Mouse (Mus musculus) embryonic facial prominence, embryonic 15.5 days (tissue): ENCODE measurements around the gene Lrrc36. TPM values are rescaled to one million over a fixed set of nuclear protein-coding genes. Genes with fewer than 3 reads are reported as not detected.

ENCODE experiments used
- ATAC-seq: fragments of 200-750 bp; cut with Nextera tagmentation; 2 replicates; pipeline ENCODE4 v1.8.0; 2017; ENCODE audit warnings: low read depth, moderate TSS enrichment; ENCODE audit not compliant: insufficient number of reproducible peaks, low FRiP score, low TSS enrichment
- H3K27ac ChIP-seq: fragments of 300-500 bp; sonication (generic); replicated peaks from 2 replicates; pipeline ENCODE4 v1.5.1; 2015; ENCODE audit warnings: mild to moderate bottlenecking, inconsistent platforms
- H3K27me3 ChIP-seq: fragments of 300-500 bp; sonication (generic); 2 replicates; pipeline ENCODE4 v1.6.1; 2015; ENCODE audit warnings: inconsistent platforms
- H3K36me3 ChIP-seq: fragments of 300-500 bp; sonication (generic); 2 replicates; pipeline ENCODE4 v1.6.1; 2015; ENCODE audit warnings: mild to moderate bottlenecking, inconsistent platforms
- H3K4me1 ChIP-seq: fragments of 300-500 bp; sonication (generic); 2 replicates; pipeline ENCODE4 v1.6.1; 2015; ENCODE audit warnings: inconsistent platforms
- H3K4me2 ChIP-seq: fragments of 300-500 bp; sonication (generic); replicated peaks from 2 replicates; pipeline ENCODE4 v1.6.1; 2015; ENCODE audit warnings: mild to moderate bottlenecking, inconsistent platforms
- H3K4me3 ChIP-seq: fragments of 300-500 bp; sonication (generic); replicated peaks from 2 replicates; pipeline ENCODE4 v1.5.1; 2015; ENCODE audit warnings: mild to moderate bottlenecking, inconsistent platforms
- H3K9ac ChIP-seq: fragments of 300-500 bp; sonication (generic); 2 replicates; pipeline ENCODE4 v1.6.1; 2015; ENCODE audit warnings: inconsistent platforms
- H3K9me3 ChIP-seq: fragments of 300-500 bp; sonication (generic); replicated peaks from 2 replicates; pipeline ENCODE4 v1.6.1; 2016; ENCODE audit warnings: inconsistent platforms
- WGBS: fragments of 180-500 bp; shearing (Covaris S2); methylation state at CpG from one replicate; pipeline ENCODE4 v1.1.7; 2015; 5-methylcytosine and 5-hydroxymethylcytosine counted together
- polyA plus RNA-seq: library from polyadenylated mRNA; unstranded; fragments of >200 nt; fragmentation: Nextera tagmentation; extraction: Ambion mirVana; gene quantifications from 2 replicates; pipeline ENCODE4 v1.2.1, GENCODE M21; 2015

The Lrrc36 gene
- polyA plus RNA-seq, 1 experiment from 2014 or later: 2.6 TPM

DNA sequence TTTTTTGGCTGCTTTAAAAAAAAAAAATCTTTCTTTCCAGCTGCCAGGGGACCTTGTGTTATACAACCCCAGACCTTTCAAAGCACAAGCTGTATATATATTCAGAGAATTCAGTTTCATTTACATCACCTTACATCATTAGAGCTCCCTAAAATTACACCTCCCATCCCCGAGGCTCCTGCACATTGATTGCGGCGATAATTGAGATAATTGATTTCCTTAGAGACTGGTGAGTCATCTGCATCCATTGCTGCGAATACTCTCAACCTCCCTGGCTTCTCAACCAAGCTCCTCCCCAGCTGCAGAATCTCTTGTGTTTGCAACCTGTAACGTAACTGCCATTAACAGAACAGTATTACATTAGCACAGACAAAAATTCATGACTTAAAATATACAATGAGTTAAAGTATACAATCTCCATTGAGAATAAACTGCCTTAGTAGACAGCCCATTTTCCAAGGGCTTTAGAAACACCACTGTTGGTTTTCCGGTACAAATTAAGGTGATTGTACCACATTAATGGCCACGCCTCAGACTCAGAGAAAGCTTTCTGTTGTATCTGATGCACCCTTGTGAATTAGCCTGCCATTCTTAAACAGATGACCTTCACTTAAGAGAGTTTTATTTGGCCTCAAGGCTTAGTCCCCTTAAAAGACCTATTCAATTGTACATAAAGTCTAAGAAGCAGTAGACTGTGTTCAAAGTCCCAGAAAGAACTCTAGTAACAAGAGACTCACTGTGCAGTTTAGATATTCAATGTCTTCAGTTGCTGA lies 18.6 kb downstream of the Lrrc36 start:
- no peak overlapping the region for H3K4me2 ChIP-seq
- ATAC-seq: no peak
- H3K4me1 ChIP-seq: peaks cover 10% of the 10 kb centered on the region; the same call in 1 of the 2 replicates
- no peaks in the 10 kb centered on the region for H3K36me3 ChIP-seq
- 42% methylated on average over 7 of the region's 7 CpGs for WGBS
- no peaks in the 10 kb centered on the region for H3K27me3 ChIP-seq
- no peaks in the 10 kb centered on the region for H3K9me3 ChIP-seq
- H3K27ac ChIP-seq: no peak overlapping the region
- no peak overlapping the region for H3K4me3 ChIP-seq
- no peak overlapping the region for H3K9ac ChIP-seq

- WGBS: 33% methylated on average over 6 of the region's 6 CpGs
- H3K27me3 ChIP-seq: no peaks in the 10 kb centered on the region
- H3K4me2 ChIP-seq: no peak overlapping the region
- H3K36me3 ChIP-seq: no peaks in the 10 kb centered on the region
- no peak overlapping the region for H3K9ac ChIP-seq
- H3K4me1 ChIP-seq: peaks cover 10% of the 10 kb centered on the region; the same call in 1 of the 2 replicates
- H3K9me3 ChIP-seq: no peaks in the 10 kb centered on the region
- no peak for ATAC-seq
- H3K27ac ChIP-seq: no peak overlapping the region
- no peak overlapping the region for H3K4me3 ChIP-seq
These were observed 19.6 kb downstream of the Lrrc36 start for GRCm38 (mm10) chr8:105433021-105433420.

DNA sequence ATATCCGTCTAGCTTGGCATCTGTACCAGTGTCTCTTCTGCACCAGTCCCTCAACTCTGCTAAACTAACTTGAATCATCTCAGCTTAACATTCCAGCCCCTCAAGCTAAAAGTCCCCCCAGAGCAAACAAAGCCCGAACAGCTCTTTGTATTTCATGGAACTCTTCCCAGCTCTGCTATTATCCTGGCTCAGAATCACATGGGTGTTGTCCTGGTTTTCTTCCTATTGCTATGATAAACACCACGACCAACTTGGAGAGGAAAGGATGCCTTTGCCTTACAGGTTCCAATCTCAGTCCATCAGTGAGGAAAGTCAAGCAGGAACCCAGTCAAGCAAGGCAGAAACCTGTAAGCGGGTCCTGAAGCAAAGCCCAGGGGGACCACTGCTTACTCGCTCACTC lies 20.1 kb downstream of the Lrrc36 start:
- H3K36me3 ChIP-seq: no peaks in the 10 kb centered on the region
- H3K4me3 ChIP-seq: no peak overlapping the region
- no peak for ATAC-seq
- no peak overlapping the region for H3K9ac ChIP-seq
- H3K4me2 ChIP-seq: no peak overlapping the region
- H3K27ac ChIP-seq: no peak overlapping the region
- H3K27me3 ChIP-seq: no peaks in the 10 kb centered on the region
- H3K9me3 ChIP-seq: no peaks in the 10 kb centered on the region
- WGBS: 51% methylated on average over 5 of the region's 5 CpGs
- H3K4me1 ChIP-seq: peaks cover 10% of the 10 kb centered on the region; the same call in 1 of the 2 replicates

- WGBS: 68% methylated on average over 5 of the region's 5 CpGs
- Histone ChIP-seq H3K4me2 (no peak overlapping the region), H3K36me3 (no peaks in the 10 kb centered on the region), H3K9me3 (no peaks in the 10 kb centered on the region), H3K27me3 (no peaks in the 10 kb centered on the region), H3K27ac (no peak overlapping the region), H3K4me3 (no peak overlapping the region), H3K4me1 (peaks cover 10% of the 10 kb centered on the region; the same call in 1 of the 2 replicates), H3K9ac (no peak overlapping the region)
- ATAC-seq: no peak
These were observed 20.8 kb downstream of the Lrrc36 start for GRCm38 (mm10) chr8:105434136-105434535.

- no peaks in the 10 kb centered on the region for H3K36me3 ChIP-seq
- H3K9me3 ChIP-seq: no peaks in the 10 kb centered on the region
- no peak overlapping the region for H3K9ac ChIP-seq
- H3K4me3 ChIP-seq: no peak overlapping the region
- H3K4me1 ChIP-seq: peaks cover 10% of the 10 kb centered on the region; the same call in 1 of the 2 replicates
- no peak for ATAC-seq
- no peak overlapping the region for H3K4me2 ChIP-seq
- 62% methylated on average over 5 of the region's 5 CpGs for WGBS
- H3K27ac ChIP-seq: no peak overlapping the region
- no peaks in the 10 kb centered on the region for H3K27me3 ChIP-seq
These were observed 22.8 kb downstream of the Lrrc36 start for GRCm38 (mm10) chr8:105436218-105436617.

DNA sequence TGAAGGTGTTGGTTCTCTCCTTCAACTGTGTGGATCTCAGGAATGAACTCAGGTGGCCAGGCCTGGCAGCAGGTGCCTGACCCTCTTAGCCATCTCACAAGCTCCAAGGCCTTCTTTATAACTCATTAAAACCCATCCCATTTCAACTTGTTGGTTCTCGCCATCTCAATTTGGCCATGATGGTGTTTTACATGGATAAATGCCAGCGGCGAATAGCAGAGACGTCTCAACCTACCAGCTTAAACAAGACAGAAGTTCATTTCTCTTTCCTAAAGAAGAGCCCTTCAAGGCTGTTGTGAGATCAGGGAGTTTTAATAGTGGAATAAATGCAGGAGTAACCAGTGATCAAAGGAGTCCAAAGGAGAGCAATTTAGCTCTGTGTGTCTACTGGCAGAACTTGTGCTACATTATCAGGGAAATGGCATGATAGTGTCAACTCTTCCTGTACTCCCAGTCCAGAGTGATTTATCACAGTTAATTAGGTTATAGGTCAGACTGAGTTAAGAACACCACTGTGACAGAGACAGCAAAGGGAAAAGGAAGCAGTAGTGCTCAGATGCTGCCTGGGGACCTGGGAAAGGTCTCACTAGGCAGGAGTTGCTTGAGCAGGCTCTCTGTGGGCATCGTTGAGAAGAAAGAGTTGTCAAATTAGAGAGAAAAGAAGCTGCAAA lies 23.8 kb downstream of the Lrrc36 start:
- Histone ChIP-seq H3K36me3 (no peaks in the 10 kb centered on the region), H3K27ac (no peak overlapping the region), H3K27me3 (no peaks in the 10 kb centered on the region), H3K9ac (no peak overlapping the region), H3K4me3 (no peak overlapping the region), H3K4me2 (no peak overlapping the region), H3K4me1 (peaks cover 10% of the 10 kb centered on the region; the same call in 1 of the 2 replicates), H3K9me3 (no peaks in the 10 kb centered on the region)
- ATAC-seq: no peak
- WGBS: 85% methylated on average over 5 of the region's 5 CpGs

GRCm38 (mm10) chr8:105438865-105439264 lies 25.5 kb downstream of the Lrrc36 start:
- Histone ChIP-seq H3K4me1 (no peaks in the 10 kb centered on the region), H3K27ac (no peak overlapping the region), H3K9ac (no peak overlapping the region), H3K4me2 (no peak overlapping the region), H3K36me3 (no peaks in the 10 kb centered on the region), H3K27me3 (peaks cover 3% of the 10 kb centered on the region; the same call in 1 of the 2 replicates), H3K4me3 (no peak overlapping the region), H3K9me3 (no peaks in the 10 kb centered on the region)
- ATAC-seq: no peak
- 35% methylated on average over 5 of the region's 5 CpGs for WGBS

DNA sequence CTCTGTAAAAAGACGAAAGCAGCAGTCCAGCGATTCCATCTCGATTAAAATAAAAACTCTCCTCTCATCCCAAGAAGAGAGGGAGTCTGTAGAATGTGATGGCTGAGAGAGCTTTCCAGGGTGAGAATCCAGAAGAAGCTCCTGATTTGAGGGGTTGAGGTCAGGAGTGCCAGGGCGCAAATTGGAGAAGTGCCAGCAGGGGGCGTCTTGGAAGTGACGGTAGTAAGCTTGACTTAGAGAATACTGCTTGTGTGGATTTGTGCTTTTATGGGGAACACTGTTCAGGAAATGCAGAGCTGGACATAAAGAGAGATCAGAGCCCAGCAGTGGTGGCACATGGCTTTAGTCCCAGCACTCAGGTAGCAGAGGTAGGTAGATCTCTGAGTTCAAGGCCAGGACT lies 28.1 kb downstream of the Lrrc36 start:
- no peaks in the 10 kb centered on the region for H3K36me3 ChIP-seq
- WGBS: 8% methylated on average over 6 of the region's 6 CpGs
- H3K27me3 ChIP-seq: peaks cover 3% of the 10 kb centered on the region; the same call in 1 of the 2 replicates
- no peak overlapping the region for H3K4me3 ChIP-seq
- no peak overlapping the region for H3K4me2 ChIP-seq
- H3K4me1 ChIP-seq: peaks cover 3% of the 10 kb centered on the region; the same call in 1 of the 2 replicates
- no peak overlapping the region for H3K27ac ChIP-seq
- H3K9me3 ChIP-seq: no peaks in the 10 kb centered on the region
- no peak overlapping the region for H3K9ac ChIP-seq
- ATAC-seq: no peak

- Histone ChIP-seq H3K9ac (no peak overlapping the region), H3K4me2 (no peak overlapping the region), H3K27me3 (peaks cover 3% of the 10 kb centered on the region; the same call in 1 of the 2 replicates), H3K27ac (no peak overlapping the region), H3K4me3 (no peak overlapping the region), H3K36me3 (no peaks in the 10 kb centered on the region), H3K4me1 (peaks cover 3% of the 10 kb centered on the region; the same call in 1 of the 2 replicates), H3K9me3 (no peaks in the 10 kb centered on the region)
- WGBS: 83% methylated on average over 5 of the region's 5 CpGs
- ATAC-seq: no peak
These were observed 29.3 kb downstream of the Lrrc36 start for GRCm38 (mm10) chr8:105442661-105443060.

DNA sequence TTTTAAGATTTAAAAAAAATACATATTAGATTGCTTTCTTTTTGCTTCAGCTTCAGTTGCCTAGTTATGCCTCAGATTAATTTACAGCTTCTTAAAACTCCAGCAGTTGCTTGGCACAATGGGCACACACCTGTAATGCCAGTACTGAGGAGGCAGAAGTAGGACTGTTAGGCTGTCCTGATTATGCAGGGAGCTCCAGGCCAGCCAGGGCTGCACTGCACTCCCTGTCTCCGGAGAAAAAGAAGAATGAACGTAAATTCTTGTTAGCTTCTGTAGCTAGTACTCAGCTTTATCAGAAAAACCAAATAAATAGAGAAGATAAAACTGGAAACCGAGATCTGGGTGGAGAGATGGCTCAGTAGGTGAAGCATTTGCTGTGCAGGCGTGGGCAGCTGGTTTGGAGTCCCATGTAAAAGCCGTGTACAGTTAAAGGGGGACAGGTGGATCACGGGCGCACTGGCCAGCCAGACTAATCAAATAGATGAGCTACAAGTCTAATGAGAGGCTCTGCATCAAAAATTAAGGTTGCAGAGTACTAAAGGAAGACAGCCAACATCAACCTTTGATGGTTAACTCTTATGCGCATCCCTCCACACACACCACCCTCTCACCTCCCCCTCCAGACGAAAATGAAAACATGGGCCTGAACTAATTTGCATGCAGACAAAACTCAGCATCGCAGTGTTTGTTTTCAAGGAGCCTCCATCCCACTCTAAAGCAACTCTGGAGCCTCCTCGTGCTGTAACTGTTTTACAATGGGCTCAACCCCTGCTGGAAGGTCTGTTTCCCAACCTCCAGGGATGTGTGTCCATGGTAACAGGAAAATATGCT lies 32.1 kb downstream of the Lrrc36 start:
- H3K9ac ChIP-seq: no peak overlapping the region
- H3K4me2 ChIP-seq: no peak overlapping the region
- no peaks in the 10 kb centered on the region for H3K9me3 ChIP-seq
- ATAC-seq: no peak
- H3K4me3 ChIP-seq: no peak overlapping the region
- no peak overlapping the region for H3K27ac ChIP-seq
- H3K36me3 ChIP-seq: no peaks in the 10 kb centered on the region
- 34% methylated on average over 11 of the region's 11 CpGs for WGBS
- H3K27me3 ChIP-seq: peaks cover 3% of the 10 kb centered on the region; the same call in 1 of the 2 replicates
- H3K4me1 ChIP-seq: peaks cover 3% of the 10 kb centered on the region; the same call in 1 of the 2 replicates

- Histone ChIP-seq H3K9me3 (no peaks in the 10 kb centered on the region), H3K36me3 (no peaks in the 10 kb centered on the region), H3K4me1 (peaks cover 3% of the 10 kb centered on the region; the same call in 1 of the 2 replicates), H3K4me2 (no peak overlapping the region), H3K4me3 (no peak overlapping the region), H3K27ac (no peak overlapping the region), H3K27me3 (peaks cover 3% of the 10 kb centered on the region; the same call in 1 of the 2 replicates), H3K9ac (no peak overlapping the region)
- 27% methylated on average over 4 of the region's 4 CpGs for WGBS
- ATAC-seq: no peak
These were observed 32.8 kb downstream of the Lrrc36 start for GRCm38 (mm10) chr8:105446127-105446552.
